Mouse (Mus musculus): ENCODE measurements around the gene H2-Ob. TPM values are rescaled to one million over a fixed set of nuclear protein-coding genes. Genes with fewer than 3 reads are reported as not detected.

The H2-Ob gene
- total RNA-seq, 2 experiments from 2014 or later, result 2.5 to 4.7 TPM

- peak; percentile 52 for ATAC-seq (ENCODE audit: poor library complexity, severe bottlenecking)
These were observed 918 bp downstream of the H2-Ob start for GRCm38 (mm10) chr17:34239601-34240041.

GRCm38 (mm10) chr17:34240366-34240765, 1.7 kb downstream of the H2-Ob start:
- ATAC-seq (ENCODE audit: poor library complexity, severe bottlenecking), result no peak

- ATAC-seq (ENCODE audit: poor library complexity, severe bottlenecking), result no peak
These were observed 2.2 kb downstream of the H2-Ob start for GRCm38 (mm10) chr17:34240916-34241315.

GRCm38 (mm10) chr17:34244656-34245055, 6.0 kb downstream of the H2-Ob start:
- no peak for ATAC-seq (ENCODE audit: poor library complexity, severe bottlenecking)

GRCm38 (mm10) chr17:34247047-34247446, 8.3 kb downstream of the H2-Ob start:
- ATAC-seq (ENCODE audit: poor library complexity, severe bottlenecking), result no peak

GRCm38 (mm10) chr17:34248764-34249163, 10.1 kb downstream of the H2-Ob start:
- peak; percentile 95 for ATAC-seq (ENCODE audit: poor library complexity, severe bottlenecking)

- ATAC-seq (ENCODE audit: poor library complexity, severe bottlenecking), result no peak
These were observed 10.7 kb downstream of the H2-Ob start for GRCm38 (mm10) chr17:34249361-34249760.

GRCm38 (mm10) chr17:34249878-34250277, 11.2 kb downstream of the H2-Ob start:
- ATAC-seq (ENCODE audit: poor library complexity, severe bottlenecking), result peak; percentile 70

GRCm38 (mm10) chr17:34251666-34252065, 13.0 kb downstream of the H2-Ob start:
- ATAC-seq (ENCODE audit: poor library complexity, severe bottlenecking), result no peak

GRCm38 (mm10) chr17:34256501-34256900, 17.8 kb downstream of the H2-Ob start:
- ATAC-seq (ENCODE audit: poor library complexity, severe bottlenecking), result no peak

- ATAC-seq (ENCODE audit: poor library complexity, severe bottlenecking), result peak; percentile 97
These were observed 19.1 kb downstream of the H2-Ob start, which contains the start of gene H2-Ab1 for GRCm38 (mm10) chr17:34257594-34258375. Gene H2-Ab1 (plus strand): TSS chr17:34257689.

GRCm38 (mm10) chr17:34260551-34260950, 21.8 kb downstream of the H2-Ob start:
- ATAC-seq (ENCODE audit: poor library complexity, severe bottlenecking), result no peak

- ATAC-seq (ENCODE audit: poor library complexity, severe bottlenecking), result peak; percentile 16; the same call in 1 of the 2 replicates
These were observed 22.8 kb downstream of the H2-Ob start for GRCm38 (mm10) chr17:34261502-34261901.

- ATAC-seq (ENCODE audit: poor library complexity, severe bottlenecking), result peak; percentile 90
These were observed 24.4 kb downstream of the H2-Ob start for GRCm38 (mm10) chr17:34263068-34263467.

GRCm38 (mm10) chr17:34263811-34264371, 25.2 kb downstream of the H2-Ob start:
- ATAC-seq (ENCODE audit: poor library complexity, severe bottlenecking), result no peak

- peak; percentile 29; the same call in 1 of the 2 replicates for ATAC-seq (ENCODE audit: poor library complexity, severe bottlenecking)
These were observed 26.0 kb downstream of the H2-Ob start for GRCm38 (mm10) chr17:34264452-34265351.

- no peak for ATAC-seq (ENCODE audit: poor library complexity, severe bottlenecking)
These were observed 29.6 kb downstream of the H2-Ob start for GRCm38 (mm10) chr17:34268262-34268661.

- ATAC-seq (ENCODE audit: poor library complexity, severe bottlenecking), result no peak
These were observed 30.0 kb downstream of the H2-Ob start for GRCm38 (mm10) chr17:34268748-34269147.

- ATAC-seq (ENCODE audit: poor library complexity, severe bottlenecking), result no peak
These were observed 31.1 kb downstream of the H2-Ob start for GRCm38 (mm10) chr17:34269817-34270216.

GRCm38 (mm10) chr17:34270230-34270629, 31.5 kb downstream of the H2-Ob start:
- ATAC-seq (ENCODE audit: poor library complexity, severe bottlenecking), result no peak

GRCm38 (mm10) chr17:34270940-34271339, 32.2 kb downstream of the H2-Ob start:
- ATAC-seq (ENCODE audit: poor library complexity, severe bottlenecking), result no peak
